Mouse (Mus musculus) B cell, adult 62 days (primary cell): ENCODE results near the gene Sgk1. TPM values are rescaled to one million over a fixed set of nuclear protein-coding genes. Genes with fewer than 3 reads are reported as not detected.

Source experiments
- total RNA-seq: library from RNA; stranded (reverse); gene quantifications from 4 replicates; pipeline ENCODE4 v1.2.4, GENCODE M21; 2023

The Sgk1 gene
- 56.4 to 87.0 TPM (median 60.8 TPM) in 4 replicates for total RNA-seq

DNA sequence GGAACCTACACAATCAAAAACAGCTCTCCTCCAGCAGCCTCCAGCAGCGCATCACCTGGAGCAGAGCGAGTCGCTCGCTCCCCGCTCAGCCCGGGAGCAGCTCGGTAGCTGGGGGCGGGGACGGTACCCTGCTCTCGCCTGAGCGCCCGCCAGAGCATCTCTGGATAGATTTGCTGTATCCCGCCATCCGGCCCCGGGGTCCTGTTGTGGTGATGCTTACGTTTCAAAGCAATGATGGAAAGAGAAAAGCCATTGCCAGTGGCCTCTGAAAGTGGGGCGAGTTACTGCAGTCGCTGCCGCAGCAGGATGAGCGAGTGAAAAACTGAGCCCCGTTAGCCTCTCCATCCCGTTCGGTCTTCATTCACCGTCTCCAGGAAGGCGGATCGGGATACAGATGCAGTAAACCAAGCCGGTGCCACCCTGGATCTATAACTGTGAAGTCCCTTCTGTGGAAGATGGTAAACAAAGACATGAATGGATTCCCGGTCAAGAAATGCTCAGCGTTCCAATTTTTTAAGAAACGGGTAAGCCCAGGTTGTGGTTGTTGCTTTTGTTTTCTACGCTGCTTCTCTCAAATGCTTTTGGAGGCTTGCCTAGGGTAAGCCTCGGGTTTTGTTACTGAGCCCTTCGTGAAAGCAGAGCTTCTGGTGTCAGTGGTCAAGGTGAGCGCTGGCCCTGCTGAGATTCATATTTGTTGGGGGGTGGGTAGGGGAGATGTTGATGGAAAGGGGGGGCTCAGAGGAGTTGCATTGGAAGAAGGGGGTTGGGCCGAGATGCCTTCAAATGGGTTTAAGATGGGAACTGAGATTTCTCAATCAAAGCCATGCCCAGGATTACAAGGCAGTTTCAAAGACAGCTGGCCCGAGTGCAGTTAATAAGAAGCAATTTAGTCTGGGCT lies at the start of gene Sgk1:
TSS of gene Sgk1 (plus strand) at position 1 of the 898 bp plus-strand sequence.

Other genes starting within 250 kb of the Sgk1 start
- gene 4930444G20Rik, start 185.9 kb downstream of the Sgk1 start, total RNA-seq: not detected in 4 replicates